Mouse (Mus musculus): ENCODE measurements around the gene Alg14. TPM values are rescaled to one million over a fixed set of nuclear protein-coding genes. Genes with fewer than 3 reads are reported as not detected.

Gene Alg14
- total and polyA plus RNA-seq, 3 experiments: 6.0 to 10.2 (median 6.3) TPM

- Histone ChIP-seq H3K27ac (ENCODE audit: insufficient read depth, low read depth) (no peak overlapping the region), H3K36me3 (replicated peaks in 1 of 2; ENCODE audit: control insufficient read depth in 1 of 2, insufficient read depth in 1 of 2, low read length in 1 of 2) (no peaks in the 10 kb centered on the region), H3K9ac (ENCODE audit: insufficient read depth, low read depth) (no peak overlapping the region), H3K4me1 (ENCODE audit: control insufficient read depth in 1 of 2, insufficient read depth in 2 of 2) (peaks cover 7 to 26% of the 10 kb centered on the region in 2 experiments), H3K27me3 (replicated peaks) (no peaks in the 10 kb centered on the region), H3K79me2 (replicated peaks; ENCODE audit: control insufficient read depth, extremely low read depth, insufficient read depth, poor library complexity, severe bottlenecking) (no peaks in the 10 kb centered on the region), H3K9me3 (replicated peaks; ENCODE audit: low read length) (no peaks in the 10 kb centered on the region), H3K4me2 (ENCODE audit: insufficient read depth, low read depth, poor library complexity, severe bottlenecking) (no peak overlapping the region), H3K4me3 (replicated peaks in 1 of 3; ENCODE audit: low read depth in 2 of 3, low read length in 2 of 3, poor library complexity in 1 of 3) (no peak overlapping the region)
- dilution Hi-C loops (cut with MboI; ENCODE audit: extremely low pct_ligation_motif_present, extremely low pct_unique_long_range_greater_than_20kb, low sequenced_read_pairs): no loop called here
- DNase-seq (ENCODE audit: extremely low read depth): no peak
- TF ChIP-seq HCFC1 (IDR thresholded peaks at IDR 0.05; ENCODE audit: low read depth, low read length) (no peak), ZMIZ1 (IDR thresholded peaks at IDR 0.05; ENCODE audit: low read depth, low read length) (no peak), EP300 (IDR thresholded peaks at IDR 0.05; ENCODE audit: low read length) (no peak), ZNF384 (IDR thresholded peaks at IDR 0.05; ENCODE audit: low read depth, low read length) (no peak), CHD1 (IDR thresholded peaks at IDR 0.05; ENCODE audit: low read depth, low read length) (no peak), NELFE (IDR thresholded peaks at IDR 0.05; ENCODE audit: low read depth, low read length) (no peak), TBP (conservative IDR thresholded peaks at IDR 0.05; ENCODE audit: low read depth, low read length) (no peak), MAZ (IDR thresholded peaks at IDR 0.05; ENCODE audit: low read depth, low read length) (no peak), MXI1 (IDR thresholded peaks at IDR 0.05; ENCODE audit: low read depth, low read length) (no peak), POLR2AphosphoS2 (IDR thresholded peaks at IDR 0.05; ENCODE audit: low read depth, low read length) (no peak), NRF1 (IDR thresholded peaks at IDR 0.05; ENCODE audit: low read depth, low read length) (no peak), SMC3 (IDR thresholded peaks at IDR 0.05; ENCODE audit: low read depth, low read length) (no peak), ETS1 (conservative IDR thresholded peaks at IDR 0.05; ENCODE audit: low read depth, low read length) (no peak), TCF12 (IDR thresholded peaks at IDR 0.05; ENCODE audit: low read depth, low read length) (no peak), JUND (conservative IDR thresholded peaks at IDR 0.05; ENCODE audit: low read depth, low read length) (no peak)
- in situ Hi-C loops (cut with MboI; ENCODE audit: low pct_ligation_motif_present, low pct_unique_long_range_greater_than_20kb, low sequenced_read_pairs): no loop called here
Measured at GRCm38 (mm10) chr3:121242111-121242936, 49.2 kb upstream of the Alg14 start.

DNA sequence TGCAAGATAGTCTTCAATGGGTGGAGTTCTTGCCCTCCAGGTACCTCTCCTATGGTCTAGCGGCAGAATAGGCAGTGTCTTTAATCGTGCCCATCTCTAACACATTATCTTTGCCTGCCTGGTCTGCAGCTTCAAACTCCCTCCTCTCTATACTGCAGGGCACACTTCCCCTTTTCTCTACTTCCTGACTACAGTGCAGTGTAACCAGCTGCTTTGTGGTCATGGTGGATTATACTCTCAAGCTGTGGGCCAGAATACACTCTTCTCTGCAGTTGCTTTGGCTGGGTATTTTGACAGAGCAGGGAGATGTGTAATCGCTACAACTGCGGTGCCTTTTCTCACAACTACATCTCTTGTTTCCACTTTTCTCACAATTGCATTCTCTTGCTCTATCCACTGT is 48.6 kb upstream of the Alg14 start:
- no peak overlapping the region for H3K27ac ChIP-seq (ENCODE audit: insufficient read depth, low read depth)
- in situ Hi-C loops (cut with MboI; ENCODE audit: low pct_ligation_motif_present, low pct_unique_long_range_greater_than_20kb, low sequenced_read_pairs) (no loop called here), dilution Hi-C loops (cut with MboI; ENCODE audit: extremely low pct_ligation_motif_present, extremely low pct_unique_long_range_greater_than_20kb, low sequenced_read_pairs) (no loop called here)
- no peaks in the 10 kb centered on the region for H3K36me3 ChIP-seq (replicated peaks in 1 of 2; ENCODE audit: control insufficient read depth in 1 of 2, insufficient read depth in 1 of 2, low read length in 1 of 2)
- peaks cover 7 to 26% of the 10 kb centered on the region in 2 experiments for H3K4me1 ChIP-seq (ENCODE audit: control insufficient read depth in 1 of 2, insufficient read depth in 2 of 2)
- H3K27me3 ChIP-seq (replicated peaks): no peaks in the 10 kb centered on the region
- H3K9me3 ChIP-seq (replicated peaks; ENCODE audit: low read length): no peaks in the 10 kb centered on the region
- no peak overlapping the region for H3K9ac ChIP-seq (ENCODE audit: insufficient read depth, low read depth)
- TF ChIP-seq POLR2AphosphoS2 (IDR thresholded peaks at IDR 0.05; ENCODE audit: low read depth, low read length) (no peak), MAZ (IDR thresholded peaks at IDR 0.05; ENCODE audit: low read depth, low read length) (no peak), IRF4 (IDR thresholded peaks at IDR 0.05; ENCODE audit: low read depth, low read length) (peak; percentile 85), EP300 (IDR thresholded peaks at IDR 0.05; ENCODE audit: low read length) (peak; percentile 83), JUN (IDR thresholded peaks at IDR 0.05; ENCODE audit: insufficient read depth, low read depth, low read length) (peak; percentile 19; the same call in 1 of the 2 replicates), BHLHE40 (IDR thresholded peaks at IDR 0.05; ENCODE audit: low read depth, low read length) (peak; percentile 25; the same call in 1 of the 2 replicates), ELF1 (IDR thresholded peaks at IDR 0.05; ENCODE audit: low read depth, low read length) (peak; percentile 71; the same call in 1 of the 2 replicates), ETS1 (conservative IDR thresholded peaks at IDR 0.05; ENCODE audit: low read depth, low read length) (peak; percentile 49), SIN3A (IDR thresholded peaks at IDR 0.05; ENCODE audit: low read length) (no peak), CHD2 (IDR thresholded peaks at IDR 0.05; ENCODE audit: low read length) (no peak), TCF12 (IDR thresholded peaks at IDR 0.05; ENCODE audit: low read depth, low read length) (0 out of 2 replicates have a peak, but pooled peaks have one; percentile 12)
- peak overlapping the region; percentile 32; the same call in 1 of the 2 replicates for H3K4me2 ChIP-seq (ENCODE audit: insufficient read depth, low read depth, poor library complexity, severe bottlenecking)
- H3K79me2 ChIP-seq (replicated peaks; ENCODE audit: control insufficient read depth, extremely low read depth, insufficient read depth, poor library complexity, severe bottlenecking): no peaks in the 10 kb centered on the region
- DNase-seq (ENCODE audit: extremely low read depth): peak; percentile 77
- H3K4me3 ChIP-seq (replicated peaks in 1 of 3; ENCODE audit: low read depth in 2 of 3, low read length in 2 of 3, poor library complexity in 1 of 3): no peak overlapping the region
